ENCODE assay signal across 8 mouse cellular contexts in the genomic region with DNA sequence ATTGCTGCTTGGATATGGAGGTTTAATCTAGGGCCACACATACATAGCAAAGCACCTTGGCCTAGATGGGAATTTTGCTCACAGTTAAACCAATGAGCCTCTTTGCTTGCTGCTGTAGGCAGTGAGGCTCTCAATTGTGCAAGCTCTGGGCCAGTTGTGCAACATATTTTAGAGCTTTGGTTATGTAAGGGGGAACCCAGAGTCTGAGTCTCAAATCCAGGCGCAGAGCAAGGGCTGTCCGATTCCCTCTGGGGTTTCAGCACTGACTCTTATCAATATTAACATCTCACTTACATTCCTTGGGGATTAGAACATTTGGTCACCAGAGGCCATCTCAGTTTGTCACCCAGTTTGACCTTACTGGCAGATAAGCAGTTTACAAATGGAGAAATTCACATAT. TPM values are rescaled to one million over a fixed set of nuclear protein-coding genes. Genes with fewer than 3 reads are reported as not detected.
DNase-seq lines count a peak whose midpoint lies in the region; ATAC-seq and TF ChIP-seq lines count a peak whose summit lies in the region.
"Had no signal": no experiment of that assay in that cellular context is flagged by ENCODE, and none has a peak within 500 bp of the region (broad histone marks: within the 10 kb centered on the region; RNA-seq: fewer than 3 reads in every experiment).

No protein-coding gene starts in this region.

- TF ChIP-seq POLR2A in lung, adult 2 months (IDR thresholded peaks at IDR 0.05; ENCODE audit: borderline replicate concordance, extremely low read depth, low read depth, low read length), result no peak

- no peaks in the 10 kb centered on the region for H3K27me3 ChIP-seq in forebrain, embryonic 13.5 days

- no peak overlapping the region for H3K9ac ChIP-seq in forebrain, embryonic 13.5 days

- H3K27ac ChIP-seq in forebrain, embryonic 13.5 days, result no peak overlapping the region

- no peak overlapping the region for H3K4me2 ChIP-seq in forebrain, embryonic 13.5 days

- peak; percentile 96 for ATAC-seq in granulocyte monocyte progenitor cell, adult 5-6 weeks (replicated peaks; ENCODE audit: poor library complexity, severe bottlenecking)
- no peak for ATAC-seq in forebrain, embryonic 13.5 days

- H3K4me1 ChIP-seq in lung, adult 2 months (ENCODE audit: control insufficient read depth, insufficient read depth, low read length), result peaks cover 15% of the 10 kb centered on the region
- H3K4me1 ChIP-seq in forebrain, embryonic 13.5 days, result no peaks in the 10 kb centered on the region

- H3K4me3 ChIP-seq in lung, adult 2 months (replicated peaks; ENCODE audit: extremely low read depth, low read depth, low read length), result no peak overlapping the region
- H3K4me3 ChIP-seq in forebrain, embryonic 13.5 days, result no peak overlapping the region

- no peak for TF ChIP-seq CTCF in lung, adult 2 months (IDR thresholded peaks at IDR 0.05; ENCODE audit: insufficient read depth, low read length)

- 24% methylated on average over 2 of the region's 2 CpGs for WGBS in lung, adult 2 months
- 90% methylated on average over 2 of the region's 2 CpGs for WGBS in forebrain, embryonic 13.5 days

- 0 out of 2 replicates have a peak, but pooled peaks cover 6% of the 10 kb centered on the region for H3K36me3 ChIP-seq in forebrain, embryonic 13.5 days (ENCODE audit: poor library complexity, severe bottlenecking)

- DNase-seq in urinary bladder, postnatal 14 days (ENCODE audit: low spot score), result peak; percentile 70
- DNase-seq in urinary bladder, adult 2 months (ENCODE audit: low spot score), result no peak
- peak; percentile 67 for DNase-seq in lung, adult 2 months
- no peak for DNase-seq in left cerebral cortex, adult 9 months (ENCODE audit: low spot score in 2 of 2)
- DNase-seq in Muller cell, postnatal 12 days (ENCODE audit: inconsistent ontology term), result no peak
- DNase-seq: cerebellum, adult 11 months had no signal

- peaks cover 8% of the 10 kb centered on the region for H3K9me3 ChIP-seq in forebrain, embryonic 13.5 days (replicated peaks)

RNA-seq across cellular contexts. Expression of a gene that starts 13.3 kb away (rescaled TPM):
- polyA plus RNA-seq in urinary bladder, adult 2 months (2012; rRNA removed), result 56.1 and 58.4 TPM in 2 replicates
- 20.6 and 30.3 TPM in 2 replicates for total RNA-seq in granulocyte monocyte progenitor cell, adult 5-6 weeks (2014; fragmentation: Nextera tagmentation)
- 17.2 and 26.8 TPM in 2 replicates for total RNA-seq in granulocyte monocyte progenitor cell, adult 5-6 weeks (2017)
- polyA plus RNA-seq in lung, adult 2 months (2012; rRNA removed), result 28.9 and 35.4 TPM in 2 replicates
- polyA plus RNA-seq in forebrain, embryonic 13.5 days (2015; fragmentation: Nextera tagmentation; extraction: Ambion mirVana), result 50.7 and 55.9 TPM in 2 replicates

Comparison
In these comparisons a context has a peak if more than half of its experiments do, and no peak if none do; other contexts are left out.
1. DNase-seq: peak in urinary bladder, postnatal 14 days (single experiment) and lung, adult 2 months (single experiment); none in urinary bladder, adult 2 months (single experiment), left cerebral cortex, adult 9 months (0 of 2) and Muller cell, postnatal 12 days (single experiment).